Mouse (Mus musculus) ES-E14 (cell line): ENCODE results near the gene Prrc2a.

Source experiments
- CHD2 ChIP-seq: IDR thresholded peaks from 2 replicates; pipeline ENCODE4 v1.6.1; 2014; ENCODE audit warnings: mild to moderate bottlenecking, low read depth, low read length, inconsistent platforms
- HCFC1 ChIP-seq: IDR thresholded peaks from 2 replicates; pipeline ENCODE4 v1.6.1; 2012; ENCODE audit warnings: low read length, inconsistent platforms, borderline replicate concordance; ENCODE audit not compliant: insufficient read depth
- MAFK ChIP-seq: IDR thresholded peaks from 2 replicates; pipeline ENCODE4 v1.6.1; 2014; ENCODE audit warnings: mild to moderate bottlenecking, low read depth, low read length, inconsistent platforms; ENCODE audit not compliant: insufficient read depth
- ZC3H11A ChIP-seq: IDR thresholded peaks from 2 replicates; pipeline ENCODE4 v1.6.1; 2012; ENCODE audit warnings: low read depth, mild to moderate bottlenecking, inconsistent platforms, low read length, borderline replicate concordance
- ZNF384 ChIP-seq: IDR thresholded peaks from 2 replicates; pipeline ENCODE4 v1.6.1; 2012; ENCODE audit warnings: low read depth, low read length, inconsistent platforms

- no peak for TF ChIP-seq HCFC1
- no peak for TF ChIP-seq ZNF384
- no peak for TF ChIP-seq MAFK
- no peak for TF ChIP-seq CHD2
- TF ChIP-seq ZC3H11A = no peak
Observed at GRCm38 (mm10) chr17:35175968-35176367, 11.3 kb upstream of the Prrc2a start, which contains the start of gene Aif1.
